Mouse (Mus musculus): ENCODE measurements around the gene Nfasc. TPM values are rescaled to one million over a fixed set of nuclear protein-coding genes. Genes with fewer than 3 reads are reported as not detected.

Nfasc gene
- polyA plus RNA-seq, 1 experiment from 2014 or later = 5.6 TPM

GRCm38 (mm10) chr1:132532521-132532920, 209.1 kb downstream of the Nfasc start:
- DNase-seq (ENCODE audit: low spot score) (no peak), ATAC-seq (replicated peaks; ENCODE audit: low FRiP score, low TSS enrichment, low read depth) (no peak)
- H3K27ac ChIP-seq (ENCODE audit: low read depth) = no peak overlapping the region
- H3K9me3 ChIP-seq (ENCODE audit: control insufficient read depth, low read length) = no peaks in the 10 kb centered on the region
- H3K4me1 ChIP-seq (replicated peaks; ENCODE audit: control insufficient read depth, insufficient read depth, low read length) = peaks cover 18% of the 10 kb centered on the region
- 0 out of 2 replicates have a peak, but pooled peaks cover 3% of the 10 kb centered on the region for H3K27me3 ChIP-seq (replicated peaks; ENCODE audit: control insufficient read depth, insufficient read depth, low read length)
- H3K9ac ChIP-seq (ENCODE audit: low read length) = no peak overlapping the region
- H3K36me3 ChIP-seq (ENCODE audit: control insufficient read depth, insufficient read depth, low read length) = no peaks in the 10 kb centered on the region
- no peak overlapping the region for H3K4me3 ChIP-seq (ENCODE audit: low read depth, low read length)
- H3K4me2 ChIP-seq (ENCODE audit: low read length) = no peak overlapping the region
- WGBS = 60% methylated on average over 9 of the region's 9 CpGs

- H3K27me3 ChIP-seq (replicated peaks; ENCODE audit: control insufficient read depth, insufficient read depth, low read length) = 0 out of 2 replicates have a peak, but pooled peaks cover 3% of the 10 kb centered on the region
- no peaks in the 10 kb centered on the region for H3K9me3 ChIP-seq (ENCODE audit: control insufficient read depth, low read length)
- H3K4me2 ChIP-seq (ENCODE audit: low read length) = no peak overlapping the region
- H3K36me3 ChIP-seq (ENCODE audit: control insufficient read depth, insufficient read depth, low read length) = no peaks in the 10 kb centered on the region
- DNase-seq (ENCODE audit: low spot score) (no peak), ATAC-seq (replicated peaks; ENCODE audit: low FRiP score, low TSS enrichment, low read depth) (peak; percentile 23; the same call in 1 of the 2 replicates)
- H3K4me1 ChIP-seq (replicated peaks; ENCODE audit: control insufficient read depth, insufficient read depth, low read length) = peaks cover 18% of the 10 kb centered on the region
- 6% methylated on average over 5 of the region's 5 CpGs for WGBS
- H3K27ac ChIP-seq (ENCODE audit: low read depth) = no peak overlapping the region
- no peak overlapping the region for H3K9ac ChIP-seq (ENCODE audit: low read length)
- H3K4me3 ChIP-seq (ENCODE audit: low read depth, low read length) = no peak overlapping the region
These were observed 210.9 kb downstream of the Nfasc start for GRCm38 (mm10) chr1:132530631-132531191.

DNA sequence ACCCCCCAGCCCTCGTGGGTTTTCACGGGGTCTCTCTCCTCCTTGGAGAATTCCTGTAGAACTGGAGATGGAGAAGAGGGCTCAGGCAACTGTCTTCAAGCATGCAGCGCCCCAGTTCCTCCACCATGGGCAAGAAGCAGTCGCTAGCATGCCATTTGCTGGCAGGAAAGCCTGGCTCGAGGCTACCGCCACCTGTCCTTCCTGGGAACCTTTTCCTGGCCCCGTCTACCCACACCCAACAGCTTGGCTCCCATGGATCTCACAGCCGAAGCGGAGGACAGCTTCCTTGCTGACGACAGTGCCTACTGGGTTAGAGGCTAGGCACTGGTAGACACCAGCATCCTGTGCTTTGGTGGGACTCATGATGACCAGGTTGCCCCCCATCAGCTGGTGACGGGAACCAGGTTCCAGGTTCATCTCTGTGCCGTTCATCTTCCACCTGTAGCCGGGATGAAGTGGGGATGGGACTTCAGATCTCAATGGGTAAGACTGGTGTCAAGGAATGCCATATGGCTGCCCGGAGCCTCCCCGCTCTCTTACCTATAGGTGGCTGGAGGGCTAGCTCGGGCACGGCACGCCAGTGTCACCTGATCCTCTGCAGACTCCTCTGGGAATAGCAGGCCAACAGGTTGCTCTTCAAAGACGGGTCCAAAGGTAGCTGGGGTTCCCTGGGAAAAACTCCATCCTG, 212.8 kb downstream of the Nfasc start:
- WGBS = 89% methylated on average over 19 of the region's 19 CpGs
- Histone ChIP-seq H3K9ac (ENCODE audit: low read length) (no peak overlapping the region), H3K4me1 (replicated peaks; ENCODE audit: control insufficient read depth, insufficient read depth, low read length) (peaks cover 14% of the 10 kb centered on the region), H3K36me3 (ENCODE audit: control insufficient read depth, insufficient read depth, low read length) (no peaks in the 10 kb centered on the region), H3K27me3 (replicated peaks; ENCODE audit: control insufficient read depth, insufficient read depth, low read length) (no peaks in the 10 kb centered on the region), H3K4me2 (ENCODE audit: low read length) (no peak overlapping the region), H3K9me3 (ENCODE audit: control insufficient read depth, low read length) (no peaks in the 10 kb centered on the region), H3K4me3 (ENCODE audit: low read depth, low read length) (no peak overlapping the region), H3K27ac (ENCODE audit: low read depth) (no peak overlapping the region)
- ATAC-seq (replicated peaks; ENCODE audit: low FRiP score, low TSS enrichment, low read depth) (no peak), DNase-seq (ENCODE audit: low spot score) (no peak)

- H3K4me1 ChIP-seq (replicated peaks; ENCODE audit: control insufficient read depth, insufficient read depth, low read length) = peaks cover 10% of the 10 kb centered on the region
- no peak for DNase-seq (ENCODE audit: low spot score)
- H3K9me3 ChIP-seq (ENCODE audit: control insufficient read depth, low read length) = no peaks in the 10 kb centered on the region
- no peak for ATAC-seq (replicated peaks; ENCODE audit: low FRiP score, low TSS enrichment, low read depth)
- H3K9ac ChIP-seq (ENCODE audit: low read length) = no peak overlapping the region
- no peaks in the 10 kb centered on the region for H3K27me3 ChIP-seq (replicated peaks; ENCODE audit: control insufficient read depth, insufficient read depth, low read length)
- no peak overlapping the region for H3K27ac ChIP-seq (ENCODE audit: low read depth)
- no peak overlapping the region for H3K4me3 ChIP-seq (ENCODE audit: low read depth, low read length)
- no peak overlapping the region for H3K4me2 ChIP-seq (ENCODE audit: low read length)
- 94% methylated on average over 13 of the region's 13 CpGs for WGBS
- no peaks in the 10 kb centered on the region for H3K36me3 ChIP-seq (ENCODE audit: control insufficient read depth, insufficient read depth, low read length)
These were observed 213.5 kb downstream of the Nfasc start for GRCm38 (mm10) chr1:132528071-132528470.

- H3K4me3 ChIP-seq (ENCODE audit: low read depth, low read length) = no peak overlapping the region
- no peaks in the 10 kb centered on the region for H3K36me3 ChIP-seq (ENCODE audit: control insufficient read depth, insufficient read depth, low read length)
- H3K27me3 ChIP-seq (replicated peaks; ENCODE audit: control insufficient read depth, insufficient read depth, low read length) = no peaks in the 10 kb centered on the region
- ATAC-seq (replicated peaks; ENCODE audit: low FRiP score, low TSS enrichment, low read depth) (no peak; the same call in 1 of the 2 replicates), DNase-seq (ENCODE audit: low spot score) (peak; percentile 88)
- 7% methylated on average over 10 of the region's 10 CpGs for WGBS
- H3K9ac ChIP-seq (ENCODE audit: low read length) = no peak overlapping the region
- H3K9me3 ChIP-seq (ENCODE audit: control insufficient read depth, low read length) = no peaks in the 10 kb centered on the region
- H3K4me2 ChIP-seq (ENCODE audit: low read length) = no peak overlapping the region
- peaks cover 6% of the 10 kb centered on the region; the same call in 1 of the 2 replicates for H3K4me1 ChIP-seq (replicated peaks; ENCODE audit: control insufficient read depth, insufficient read depth, low read length)
- no peak overlapping the region for H3K27ac ChIP-seq (ENCODE audit: low read depth)
These were observed 215.8 kb downstream of the Nfasc start for GRCm38 (mm10) chr1:132525832-132526231.

DNA sequence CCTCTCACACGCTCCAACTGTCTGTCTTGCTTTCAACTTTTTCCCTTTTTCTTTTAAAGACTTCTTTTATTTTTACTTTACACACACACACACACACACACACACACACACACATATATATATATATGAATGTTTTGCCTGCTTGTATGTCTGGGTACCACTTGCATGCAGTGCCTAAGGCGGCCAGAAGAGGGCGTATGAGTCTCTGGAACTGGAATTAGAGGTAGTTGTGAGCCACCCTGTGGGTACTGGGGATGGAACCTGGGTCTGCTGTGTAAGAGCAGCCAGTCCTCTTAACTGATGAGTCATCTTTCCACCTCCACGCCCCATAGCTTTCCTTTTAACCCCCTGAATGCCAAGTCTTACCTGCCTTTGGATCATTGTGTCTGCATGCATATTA, 217.7 kb downstream of the Nfasc start:
- H3K9me3 ChIP-seq (ENCODE audit: control insufficient read depth, low read length) = no peaks in the 10 kb centered on the region
- ATAC-seq (replicated peaks; ENCODE audit: low FRiP score, low TSS enrichment, low read depth) = no peak
- DNase-seq (ENCODE audit: low spot score) = no peak
- H3K4me1 ChIP-seq (replicated peaks; ENCODE audit: control insufficient read depth, insufficient read depth, low read length) = no peaks in the 10 kb centered on the region
- 31% methylated on average over 4 of the region's 4 CpGs for WGBS
- no peak overlapping the region for H3K4me2 ChIP-seq (ENCODE audit: low read length)
- no peak overlapping the region for H3K9ac ChIP-seq (ENCODE audit: low read length)
- H3K36me3 ChIP-seq (ENCODE audit: control insufficient read depth, insufficient read depth, low read length) = no peaks in the 10 kb centered on the region
- no peaks in the 10 kb centered on the region for H3K27me3 ChIP-seq (replicated peaks; ENCODE audit: control insufficient read depth, insufficient read depth, low read length)
- no peak overlapping the region for H3K4me3 ChIP-seq (ENCODE audit: low read depth, low read length)
- no peak overlapping the region for H3K27ac ChIP-seq (ENCODE audit: low read depth)

GRCm38 (mm10) chr1:132523048-132523447, 218.5 kb downstream of the Nfasc start:
- Histone ChIP-seq H3K9ac (ENCODE audit: low read length) (no peak overlapping the region), H3K9me3 (ENCODE audit: control insufficient read depth, low read length) (no peaks in the 10 kb centered on the region), H3K4me1 (replicated peaks; ENCODE audit: control insufficient read depth, insufficient read depth, low read length) (no peaks in the 10 kb centered on the region), H3K4me2 (ENCODE audit: low read length) (no peak overlapping the region), H3K4me3 (ENCODE audit: low read depth, low read length) (no peak overlapping the region), H3K27ac (ENCODE audit: low read depth) (no peak overlapping the region), H3K36me3 (ENCODE audit: control insufficient read depth, insufficient read depth, low read length) (no peaks in the 10 kb centered on the region), H3K27me3 (replicated peaks; ENCODE audit: control insufficient read depth, insufficient read depth, low read length) (no peaks in the 10 kb centered on the region)
- 76% methylated on average over 8 of the region's 8 CpGs for WGBS
- ATAC-seq (replicated peaks; ENCODE audit: low FRiP score, low TSS enrichment, low read depth) = no peak
- no peak for DNase-seq (ENCODE audit: low spot score)

DNA sequence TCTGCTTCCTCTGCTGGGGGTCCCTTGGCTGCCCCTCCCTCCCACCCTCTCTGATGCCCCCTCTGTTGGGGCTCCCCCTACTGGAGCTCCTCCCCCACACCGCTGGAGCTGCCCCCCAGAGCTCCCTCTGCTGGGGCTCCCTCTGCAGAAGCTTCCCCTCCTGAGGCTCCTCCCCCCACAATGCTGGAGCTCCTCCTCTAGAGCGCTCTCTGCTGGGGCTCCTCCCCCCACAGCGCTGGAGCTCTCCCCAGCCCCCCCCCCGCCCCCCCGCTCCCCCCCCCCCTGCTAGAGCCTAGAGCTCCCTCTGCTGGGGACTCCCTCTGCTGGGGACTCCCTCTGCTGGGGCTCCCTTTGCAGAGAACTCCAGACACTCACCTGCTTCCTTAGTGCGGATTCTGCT, 220.8 kb downstream of the Nfasc start:
- Histone ChIP-seq H3K27ac (ENCODE audit: low read depth) (no peak overlapping the region), H3K9me3 (ENCODE audit: control insufficient read depth, low read length) (no peaks in the 10 kb centered on the region), H3K4me2 (ENCODE audit: low read length) (no peak overlapping the region), H3K27me3 (replicated peaks; ENCODE audit: control insufficient read depth, insufficient read depth, low read length) (no peaks in the 10 kb centered on the region), H3K36me3 (ENCODE audit: control insufficient read depth, insufficient read depth, low read length) (no peaks in the 10 kb centered on the region), H3K9ac (ENCODE audit: low read length) (no peak overlapping the region), H3K4me1 (replicated peaks; ENCODE audit: control insufficient read depth, insufficient read depth, low read length) (no peaks in the 10 kb centered on the region), H3K4me3 (ENCODE audit: low read depth, low read length) (no peak overlapping the region)
- WGBS = 13% methylated on average over 4 of the region's 6 CpGs
- 0 out of 2 replicates have a peak, but pooled peaks have one; percentile 20 for ATAC-seq (replicated peaks; ENCODE audit: low FRiP score, low TSS enrichment, low read depth)
- DNase-seq (ENCODE audit: low spot score) = no peak

DNA sequence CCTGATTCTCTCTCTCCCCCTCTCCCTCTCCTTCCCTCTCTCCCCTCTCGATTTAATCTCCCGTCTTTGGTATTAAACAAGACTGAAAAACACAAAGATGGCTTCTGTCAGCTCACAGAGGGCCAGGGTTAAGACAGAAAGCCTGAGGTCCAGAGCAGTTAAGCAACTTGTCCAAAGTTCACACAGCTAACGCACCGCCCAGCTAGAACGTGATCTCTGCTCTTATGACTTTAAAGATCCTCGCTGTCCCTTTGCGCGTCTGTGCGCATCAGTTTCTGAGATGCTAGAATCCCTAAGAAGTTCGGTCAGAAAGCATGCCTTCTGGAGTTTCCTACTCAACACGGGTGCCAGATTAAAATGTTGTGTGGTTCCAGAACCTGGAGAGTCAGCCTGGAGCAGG, 221.9 kb downstream of the Nfasc start:
- H3K4me3 ChIP-seq (ENCODE audit: low read depth, low read length) = no peak overlapping the region
- H3K4me1 ChIP-seq (replicated peaks; ENCODE audit: control insufficient read depth, insufficient read depth, low read length) = no peaks in the 10 kb centered on the region
- no peak overlapping the region for H3K27ac ChIP-seq (ENCODE audit: low read depth)
- H3K4me2 ChIP-seq (ENCODE audit: low read length) = no peak overlapping the region
- no peaks in the 10 kb centered on the region for H3K9me3 ChIP-seq (ENCODE audit: control insufficient read depth, low read length)
- no peaks in the 10 kb centered on the region for H3K27me3 ChIP-seq (replicated peaks; ENCODE audit: control insufficient read depth, insufficient read depth, low read length)
- WGBS = 88% methylated on average over 11 of the region's 11 CpGs
- H3K36me3 ChIP-seq (ENCODE audit: control insufficient read depth, insufficient read depth, low read length) = no peaks in the 10 kb centered on the region
- no peak for DNase-seq (ENCODE audit: low spot score)
- H3K9ac ChIP-seq (ENCODE audit: low read length) = no peak overlapping the region
- ATAC-seq (replicated peaks; ENCODE audit: low FRiP score, low TSS enrichment, low read depth) = no peak
